Mouse (Mus musculus): Measurements from ENCODE around the gene Capn3.
A peak's percentile ranks its signal among the peaks of the same experiment; 100 is the strongest.

- TF ChIP-seq CTCF (IDR thresholded peaks at IDR 0.05) = peak; percentile 53
- TF ChIP-seq EP300 (IDR thresholded peaks at IDR 0.05) = no peak
Measured at GRCm38 (mm10) chr2:120529531-120529930, 73.7 kb downstream of the Capn3 start.

Data from lung, postnatal 0 days (tissue).